Mouse (Mus musculus): ENCODE measurements around the gene Gnat2.

DNA sequence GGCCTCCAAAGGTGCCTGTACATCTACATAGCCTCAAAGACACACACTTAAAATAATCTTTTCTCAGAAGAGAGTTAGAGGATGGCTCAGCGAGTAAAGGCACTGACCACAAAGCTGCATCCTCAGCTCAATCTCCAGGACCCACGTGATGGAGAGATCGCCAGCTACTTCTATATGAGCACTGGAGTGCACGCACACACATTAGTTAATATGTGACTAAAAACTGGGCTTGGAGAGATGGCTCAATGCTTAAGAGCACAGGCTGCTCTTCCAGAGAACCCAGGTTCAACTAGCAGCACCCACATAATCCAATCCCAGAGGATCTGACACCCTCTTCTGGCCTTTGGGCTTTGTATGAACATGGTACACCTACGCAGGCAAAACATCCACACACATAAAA lies 38.6 kb downstream of the Gnat2 start:
- TF ChIP-seq POLR2A (IDR thresholded peaks at IDR 0.05; ENCODE audit: borderline replicate concordance, control insufficient read depth, low read depth, low read length) (no peak), CTCF (IDR thresholded peaks at IDR 0.05; ENCODE audit: control insufficient read depth, insufficient read depth, low read length) (no peak)
